Mouse (Mus musculus) urinary bladder, postnatal 4 days (tissue): ENCODE measurements around the gene Gpr18.

Experiments used
- DNase-seq, 2 experiments: peaks; one replicate each; pipeline ENCODE4 v3.0.0; 2021 to 2022; ENCODE audit warnings: low spot score in 2 of 2

The Gpr18 gene

GRCm38 (mm10) chr14:121949436-121949835 is 33.9 kb upstream of the Gpr18 start:
- DNase-seq = no peak

- no peak for DNase-seq
Observed at GRCm38 (mm10) chr14:121947966-121948365, 32.4 kb upstream of the Gpr18 start.

GRCm38 (mm10) chr14:121947201-121947760 is 31.7 kb upstream of the Gpr18 start:
- no peak for DNase-seq

- no peak for DNase-seq
Observed at GRCm38 (mm10) chr14:121946728-121947127, 31.1 kb upstream of the Gpr18 start.

- no peak for DNase-seq
Observed at GRCm38 (mm10) chr14:121946131-121946530, 30.6 kb upstream of the Gpr18 start.

GRCm38 (mm10) chr14:121939582-121939981 is 24.0 kb upstream of the Gpr18 start:
- DNase-seq = no peak

- no peak for DNase-seq
Observed at GRCm38 (mm10) chr14:121938256-121939191, 22.9 kb upstream of the Gpr18 start.

GRCm38 (mm10) chr14:121937601-121938255 is 22.1 kb upstream of the Gpr18 start:
- no peak for DNase-seq

- DNase-seq = no peak
Observed at GRCm38 (mm10) chr14:121936856-121937255, 21.3 kb upstream of the Gpr18 start.

- DNase-seq = no peak
Observed at GRCm38 (mm10) chr14:121936356-121936755, 20.8 kb upstream of the Gpr18 start.

GRCm38 (mm10) chr14:121934597-121934946 is 19.0 kb upstream of the Gpr18 start:
- DNase-seq = no peak

GRCm38 (mm10) chr14:121933906-121934596 is 18.5 kb upstream of the Gpr18 start:
- DNase-seq = no peak

GRCm38 (mm10) chr14:121932180-121932579 is 16.6 kb upstream of the Gpr18 start:
- no peak for DNase-seq

- DNase-seq = no peak
Observed at GRCm38 (mm10) chr14:121931594-121931993, 16.0 kb upstream of the Gpr18 start.

GRCm38 (mm10) chr14:121930731-121931383 is 15.3 kb upstream of the Gpr18 start:
- no peak for DNase-seq

GRCm38 (mm10) chr14:121929243-121929951 is 13.8 kb upstream of the Gpr18 start:
- DNase-seq = no peak

GRCm38 (mm10) chr14:121928375-121929137 is 13.0 kb upstream of the Gpr18 start:
- DNase-seq = peak in 1 of 2 experiments; percentile 21

GRCm38 (mm10) chr14:121927451-121927850 is 11.9 kb upstream of the Gpr18 start:
- DNase-seq = peak in 1 of 2 experiments; percentile 10

- DNase-seq = peak in 1 of 2 experiments; percentile 10
Observed at GRCm38 (mm10) chr14:121926901-121927300, 11.3 kb upstream of the Gpr18 start.

- peak in 1 of 2 experiments; percentile 15 for DNase-seq
Observed at GRCm38 (mm10) chr14:121924876-121925275, 9.3 kb upstream of the Gpr18 start.
